Mouse (Mus musculus) hindbrain, postnatal 0 days (tissue): Measurements from ENCODE around the gene Rnf4. TPM values are rescaled to one million over a fixed set of nuclear protein-coding genes. Genes with fewer than 3 reads are reported as not detected.

Source experiments
- ATAC-seq: fragments of 200-750 bp; cut with Nextera tagmentation; 2 replicates; pipeline ENCODE4 v1.8.0; 2017; ENCODE audit warnings: mild to moderate bottlenecking, moderate TSS enrichment, moderate library complexity
- DNase-seq: peaks from one replicate; pipeline ENCODE4 v3.0.0-alpha.2; 2015; ENCODE audit warnings: low spot score
- H3K27ac ChIP-seq: fragments of 300-500 bp; sonication (generic); 2 replicates; pipeline ENCODE4 v1.5.1; 2014; ENCODE audit warnings: mild to moderate bottlenecking
- H3K27me3 ChIP-seq: fragments of 300-500 bp; sonication (generic); 2 replicates; pipeline ENCODE4 v1.6.1; 2014; ENCODE audit warnings: low read length, mixed read lengths; ENCODE audit not compliant: insufficient read depth
- H3K36me3 ChIP-seq: fragments of 300-500 bp; sonication (generic); 2 replicates; pipeline ENCODE4 v1.6.1; 2014; ENCODE audit warnings: low read length, mixed read lengths; ENCODE audit not compliant: insufficient read depth
- H3K4me1 ChIP-seq: fragments of 300-500 bp; sonication (generic); 2 replicates; pipeline ENCODE4 v1.6.1; 2014; ENCODE audit warnings: antibody characterized with exemption, low read length, mixed read lengths; ENCODE audit not compliant: insufficient read depth
- H3K4me2 ChIP-seq: fragments of 300-500 bp; sonication (generic); 2 replicates; pipeline ENCODE4 v1.6.1; 2014; ENCODE audit warnings: low read depth, mild to moderate bottlenecking, low read length, moderate library complexity, mixed read lengths
- H3K4me3 ChIP-seq: fragments of 300-500 bp; sonication (generic); 2 replicates; pipeline ENCODE4 v1.5.1; 2014; ENCODE audit warnings: low read length
- H3K9ac ChIP-seq: fragments of 300-500 bp; sonication (generic); replicated peaks from 2 replicates; pipeline ENCODE4 v1.6.1; 2014; ENCODE audit warnings: mild to moderate bottlenecking, low read length, moderate library complexity, mixed read lengths
- H3K9me3 ChIP-seq: fragments of 300-500 bp; sonication (generic); 2 replicates; pipeline ENCODE4 v1.6.1; 2016; ENCODE audit warnings: low read length, mixed read lengths
- CTCF ChIP-seq: IDR thresholded peaks from 2 replicates; pipeline ENCODE4 v1.5.1; 2016; ENCODE audit warnings: antibody characterized with exemption, control low read depth, low read depth
- WGBS: fragments of 180-500 bp; shearing (Covaris S2); extraction: QIAGEN DNeasy Blood & Tissue Kit; methylation state at CpG from one replicate; pipeline ENCODE4 v1.1.7; 2014; 5-methylcytosine and 5-hydroxymethylcytosine counted together
- polyA plus RNA-seq: library from polyadenylated mRNA; unstranded; fragments of >200 nt; fragmentation: Nextera tagmentation; extraction: Ambion mirVana; gene quantifications from 2 replicates; pipeline ENCODE4 v1.2.1, GENCODE M21; 2015
- total RNA-seq: library from RNA; depleted of rRNA; stranded (reverse); fragments of >200 nt; gene quantifications from 2 replicates; pipeline ENCODE4 v1.2.3, GENCODE M21; 2014

The Rnf4 gene
- total and polyA plus RNA-seq, 2 experiments from 2014 or later: 104 to 127 TPM

DNA sequence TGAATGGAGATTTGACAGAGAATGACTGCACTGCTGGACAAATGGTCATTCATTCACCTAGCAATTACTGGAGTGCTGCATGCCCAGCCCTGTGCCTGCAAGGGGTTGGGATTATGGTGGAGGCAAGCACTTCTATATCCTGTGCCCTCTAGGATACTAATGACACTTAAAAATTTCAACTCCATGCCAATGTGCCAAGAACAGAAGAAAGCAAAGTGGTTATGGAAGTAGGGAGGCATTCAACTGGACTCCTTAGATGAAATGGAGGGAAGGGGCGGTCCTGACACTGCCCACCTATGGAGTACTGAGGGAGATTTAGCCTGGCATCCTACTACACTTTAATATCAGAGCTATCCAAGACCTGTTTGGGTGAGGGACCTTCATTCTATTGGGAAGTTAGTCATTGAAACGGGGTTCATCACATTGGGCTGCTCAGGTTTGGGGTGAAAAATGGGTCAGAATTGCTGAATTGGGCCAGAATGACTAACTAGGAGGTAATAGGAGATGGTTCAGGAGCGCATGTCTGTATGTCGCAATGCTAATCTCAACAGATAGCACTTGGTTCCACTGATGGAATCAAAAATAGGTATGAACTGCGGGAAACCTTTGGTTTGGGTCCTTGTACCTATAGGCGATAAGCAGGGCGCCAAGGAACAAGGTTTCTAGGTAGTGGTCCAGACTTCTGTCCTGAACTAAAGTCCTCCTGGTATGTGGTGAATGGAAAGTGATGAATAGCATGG, 32.6 kb downstream of the Rnf4 start:
- Histone ChIP-seq H3K9me3 (no peaks in the 10 kb centered on the region), H3K27me3 (no peaks in the 10 kb centered on the region), H3K4me3 (peak overlapping the region; percentile 87), H3K36me3 (no peaks in the 10 kb centered on the region), H3K4me2 (peak overlapping the region; percentile 67), H3K4me1 (peaks cover 4% of the 10 kb centered on the region; the same call in 1 of the 2 replicates), H3K9ac (peak overlapping the region; percentile 89), H3K27ac (peak overlapping the region; percentile 93)
- no peak for DNase-seq
- TF ChIP-seq CTCF: no peak
- ATAC-seq: no peak
- WGBS: 70% methylated on average over 7 of the region's 7 CpGs

- DNase-seq (peak; percentile 99), ATAC-seq (peak; percentile 100)
- Histone ChIP-seq H3K9ac (peak within 1 kb of the TSS; percentile 89), H3K36me3 (no peaks in the 10 kb centered on the region), H3K9me3 (no peaks in the 10 kb centered on the region), H3K27ac (peak within 1 kb of the TSS; percentile 93), H3K4me3 (peak within 1 kb of the TSS; percentile 87), H3K4me1 (peaks cover 4% of the 10 kb centered on the region; the same call in 1 of the 2 replicates), H3K27me3 (no peaks in the 10 kb centered on the region), H3K4me2 (peak within 1 kb of the TSS; percentile 67)
- TF ChIP-seq CTCF: no peak
- under 1% methylated on average over 50 of the region's 64 CpGs for WGBS
These were observed 33.4 kb downstream of the Rnf4 start, which contains the start of gene Fam193a for GRCm38 (mm10) chr5:34369341-34370021. Gene Fam193a (plus strand): TSS chr5:34369933.

GRCm38 (mm10) chr5:34370022-34370823, 34.1 kb downstream of the Rnf4 start:
- under 1% methylated on average over 76 of the region's 114 CpGs for WGBS
- peak overlapping the region; percentile 93 for H3K27ac ChIP-seq
- H3K9ac ChIP-seq: peak overlapping the region; percentile 89
- TF ChIP-seq CTCF: no peak
- H3K4me1 ChIP-seq: peaks cover 4% of the 10 kb centered on the region; the same call in 1 of the 2 replicates
- H3K36me3 ChIP-seq: no peaks in the 10 kb centered on the region
- ATAC-seq (no peak), DNase-seq (peak; percentile 56)
- H3K4me2 ChIP-seq: peak overlapping the region; percentile 67
- no peaks in the 10 kb centered on the region for H3K9me3 ChIP-seq
- peak overlapping the region; percentile 87 for H3K4me3 ChIP-seq
- H3K27me3 ChIP-seq: no peaks in the 10 kb centered on the region

- no peak for TF ChIP-seq CTCF
- Histone ChIP-seq H3K27ac (peak overlapping the region; percentile 93; the same call in 1 of the 2 replicates), H3K9ac (peak overlapping the region; percentile 89), H3K27me3 (no peaks in the 10 kb centered on the region), H3K4me2 (peak overlapping the region; percentile 67), H3K4me1 (peaks cover 4% of the 10 kb centered on the region; the same call in 1 of the 2 replicates), H3K9me3 (no peaks in the 10 kb centered on the region), H3K36me3 (no peaks in the 10 kb centered on the region), H3K4me3 (peak overlapping the region; percentile 87)
- WGBS: 26% methylated on average over 8 of the region's 8 CpGs
- DNase-seq (no peak), ATAC-seq (no peak)
These were observed 34.8 kb downstream of the Rnf4 start for GRCm38 (mm10) chr5:34370840-34371239.

GRCm38 (mm10) chr5:34372141-34372540, 36.1 kb downstream of the Rnf4 start:
- Histone ChIP-seq H3K4me1 (peaks cover 4% of the 10 kb centered on the region; the same call in 1 of the 2 replicates), H3K27me3 (no peaks in the 10 kb centered on the region), H3K9ac (no peak overlapping the region), H3K36me3 (no peaks in the 10 kb centered on the region), H3K4me2 (no peak overlapping the region), H3K27ac (no peak overlapping the region), H3K4me3 (no peak overlapping the region), H3K9me3 (no peaks in the 10 kb centered on the region)
- DNase-seq (no peak), ATAC-seq (no peak)
- TF ChIP-seq CTCF: no peak

GRCm38 (mm10) chr5:34372541-34372940, 36.5 kb downstream of the Rnf4 start:
- Histone ChIP-seq H3K4me3 (no peak overlapping the region), H3K9me3 (no peaks in the 10 kb centered on the region), H3K9ac (no peak overlapping the region), H3K4me2 (no peak overlapping the region), H3K36me3 (no peaks in the 10 kb centered on the region), H3K27me3 (no peaks in the 10 kb centered on the region), H3K27ac (no peak overlapping the region), H3K4me1 (peaks cover 4% of the 10 kb centered on the region; the same call in 1 of the 2 replicates)
- TF ChIP-seq CTCF: no peak
- DNase-seq (no peak), ATAC-seq (no peak)
